Mouse (Mus musculus) cerebellum, adult (tissue): ENCODE results near the gene Cdh18.
"Not testable (repeated sequence)": the region's sequence is repeated elsewhere in the genome, so short reads cannot be mapped to it uniquely, and the experiment has no call there.

Experiments used
- ATAC-seq: cut with Nextera tagmentation; 2 replicates; pipeline ENCODE4 v1.9.2; 2017; ENCODE audit warnings: mild to moderate bottlenecking, moderate library complexity, mixed read lengths; ENCODE audit not compliant: insufficient number of reproducible peaks, low FRiP score, low TSS enrichment

The Cdh18 gene

GRCm38 (mm10) chr15:22548711-22549271, at the start of gene Cdh18:
Gene Cdh18 (plus strand): TSS chr15:22549022.
- no peak for ATAC-seq

GRCm38 (mm10) chr15:22511271-22511670, 37.6 kb upstream of the Cdh18 start:
- ATAC-seq, result no peak

GRCm38 (mm10) chr15:22535828-22536227, 13.0 kb upstream of the Cdh18 start:
- no peak for ATAC-seq

- no peak for ATAC-seq
Observed at GRCm38 (mm10) chr15:22577974-22578616, 29.3 kb downstream of the Cdh18 start.

GRCm38 (mm10) chr15:22578617-22578990, 29.8 kb downstream of the Cdh18 start:
- no peak; the same call in 1 of the 2 replicates for ATAC-seq

GRCm38 (mm10) chr15:22584667-22585066, 35.8 kb downstream of the Cdh18 start:
- ATAC-seq, result peak; percentile 100

- 0 out of 2 replicates have a peak, but pooled peaks have one; percentile 47 for ATAC-seq
Observed at GRCm38 (mm10) chr15:22716376-22716775, 167.6 kb downstream of the Cdh18 start.

- peak; percentile 99 for ATAC-seq
Observed at GRCm38 (mm10) chr15:22717681-22718080, 168.9 kb downstream of the Cdh18 start.

GRCm38 (mm10) chr15:22726574-22726973, 177.8 kb downstream of the Cdh18 start:
- ATAC-seq, result peak; percentile 76

GRCm38 (mm10) chr15:22733039-22733438, 184.2 kb downstream of the Cdh18 start:
- ATAC-seq, result no peak

GRCm38 (mm10) chr15:22736165-22736564, 187.3 kb downstream of the Cdh18 start:
- ATAC-seq, result no peak

GRCm38 (mm10) chr15:22761257-22761656, 212.4 kb downstream of the Cdh18 start:
- ATAC-seq, result not testable (repeated sequence)

GRCm38 (mm10) chr15:22766591-22766990, 217.8 kb downstream of the Cdh18 start:
- not testable (repeated sequence) for ATAC-seq

- ATAC-seq, result no peak
Observed at GRCm38 (mm10) chr15:22776346-22776745, 227.5 kb downstream of the Cdh18 start.

GRCm38 (mm10) chr15:22789696-22790095, 240.9 kb downstream of the Cdh18 start:
- no peak for ATAC-seq

GRCm38 (mm10) chr15:22791791-22792190, 243.0 kb downstream of the Cdh18 start:
- no peak for ATAC-seq

GRCm38 (mm10) chr15:22833127-22833526, 284.3 kb downstream of the Cdh18 start:
- no peak for ATAC-seq

- no peak for ATAC-seq
Observed at GRCm38 (mm10) chr15:22837173-22837572, 288.4 kb downstream of the Cdh18 start.

- no peak for ATAC-seq
Observed at GRCm38 (mm10) chr15:22857704-22858103, 308.9 kb downstream of the Cdh18 start.

- ATAC-seq, result no peak
Observed at GRCm38 (mm10) chr15:22870679-22871078, 321.9 kb downstream of the Cdh18 start.

- no peak for ATAC-seq
Observed at GRCm38 (mm10) chr15:22897724-22898123, 348.9 kb downstream of the Cdh18 start.

GRCm38 (mm10) chr15:22898208-22898607, 349.4 kb downstream of the Cdh18 start:
- ATAC-seq, result no peak
